Mouse (Mus musculus): Measurements from ENCODE around the gene Galc.

Gene Galc

DNA sequence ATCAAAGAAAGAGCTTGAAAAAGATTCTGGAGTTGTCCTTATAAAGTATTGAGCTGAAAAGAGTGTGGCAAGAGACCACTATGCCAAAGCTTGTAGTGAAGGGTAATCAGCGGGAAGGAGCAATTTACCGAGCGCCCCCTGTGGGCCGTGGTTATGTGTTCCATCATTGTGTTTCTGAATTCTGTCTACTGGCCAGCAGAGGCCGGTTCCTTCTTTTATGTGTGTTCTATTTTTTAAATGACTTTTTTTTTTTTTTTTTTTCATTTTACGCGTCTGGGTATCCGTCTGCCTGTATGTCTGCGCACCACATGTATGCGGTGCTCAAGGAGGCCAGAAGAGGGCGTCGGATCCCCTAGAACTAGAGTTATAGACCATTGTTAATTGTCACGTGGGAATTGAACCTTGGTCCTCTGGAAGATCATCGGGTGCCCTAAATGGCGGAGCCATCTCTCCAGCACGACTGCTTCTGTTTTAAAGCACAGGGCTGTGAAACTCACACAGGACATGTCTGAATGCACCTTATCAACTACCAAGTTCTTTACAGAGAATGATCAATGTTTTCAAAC is 78.9 kb downstream of the Galc start:
- no peak for DNase-seq

DNA sequence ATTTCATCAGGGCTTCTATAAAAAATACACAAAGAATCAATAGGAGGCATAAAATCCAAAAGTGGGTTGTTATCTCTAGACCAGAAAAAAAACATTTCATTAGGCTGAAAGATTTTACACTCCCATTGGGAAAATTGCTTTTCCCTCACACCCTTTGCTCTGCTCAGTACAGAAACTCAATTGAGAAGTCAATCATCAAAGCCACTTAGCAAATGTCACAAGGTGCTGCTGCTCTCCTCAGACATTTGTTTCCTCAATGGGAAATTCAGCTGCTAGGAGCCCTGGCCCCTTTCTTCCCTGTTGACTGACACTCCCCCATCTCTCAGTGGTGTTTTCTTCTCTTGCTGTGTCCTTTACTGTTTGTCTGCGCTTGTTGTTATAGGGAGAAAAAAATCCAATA is 79.8 kb downstream of the Galc start:
- no peak for DNase-seq

DNA sequence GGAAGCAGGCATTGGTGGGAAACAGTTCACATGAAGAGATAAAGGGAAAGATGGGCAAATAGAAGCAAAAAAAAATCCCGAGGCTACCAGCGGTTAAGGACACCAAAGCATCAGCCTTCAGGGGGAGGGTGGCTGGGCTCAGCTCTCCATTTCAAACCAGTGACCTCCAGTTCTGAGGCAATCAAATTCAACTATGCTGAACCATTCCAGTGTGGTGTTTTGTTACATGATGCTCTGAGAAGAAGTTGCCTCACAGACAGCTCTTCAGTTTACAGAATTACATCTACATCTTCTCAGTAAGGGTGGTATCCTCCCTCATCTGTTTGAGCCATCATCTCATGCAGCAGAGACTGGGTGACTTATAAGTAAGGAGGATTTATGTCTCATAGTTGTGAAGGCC is 82.6 kb downstream of the Galc start:
- DNase-seq = no peak

DNA sequence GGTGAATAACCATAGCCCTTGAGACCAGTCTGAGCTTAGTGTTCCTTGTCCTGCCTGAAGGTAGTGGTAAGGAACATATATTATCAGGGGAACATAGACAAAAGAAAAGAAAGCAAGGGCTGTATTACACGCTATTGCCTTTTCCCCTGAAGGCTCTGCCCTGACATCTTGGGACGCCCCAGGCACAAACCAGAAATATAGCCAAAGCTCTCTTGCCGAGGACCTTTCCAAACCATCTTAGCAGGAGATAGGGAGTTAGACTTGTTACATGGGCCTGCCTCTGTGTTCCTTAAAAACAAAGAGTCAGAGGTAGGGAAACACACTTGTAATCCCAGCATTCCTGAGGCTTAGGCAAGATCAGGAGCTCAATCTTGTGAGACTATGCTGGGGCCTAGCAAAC is 97.4 kb downstream of the Galc start:
- no peak for DNase-seq

DNA sequence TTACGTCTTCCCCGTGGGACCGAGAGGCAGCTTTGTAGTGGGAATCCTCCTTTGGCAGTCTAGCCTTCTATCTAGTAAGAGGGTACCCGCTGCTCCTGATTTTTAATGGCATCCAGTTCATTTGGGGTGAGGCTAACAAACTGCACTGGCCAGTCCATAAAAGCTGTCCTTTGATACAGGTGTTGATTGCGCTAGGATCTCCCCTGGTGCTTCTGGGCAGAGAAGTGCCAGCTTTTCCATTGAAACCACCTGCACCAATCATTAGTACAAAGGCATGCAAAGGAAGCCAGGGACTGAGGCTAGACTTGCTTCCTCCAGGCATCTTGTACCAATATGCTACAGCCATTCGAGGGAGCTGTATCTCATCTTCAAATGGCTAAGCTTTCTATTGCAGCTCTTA is 98.4 kb downstream of the Galc start:
- DNase-seq = no peak

All from kidney, adult 8-10 months (tissue).